Mouse (Mus musculus) cerebral cortex, adult 2 months (tissue): ENCODE measurements around the gene Vstm4.

Experiments
- WGBS: fragments of 180-500 bp; shearing (Covaris S2); methylation state at CpG from one replicate; pipeline ENCODE4 v1.1.7; 2018; 5-methylcytosine and 5-hydroxymethylcytosine counted together

Vstm4 gene

GRCm38 (mm10) chr14:32950312-32951301 lies 94.1 kb downstream of the Vstm4 start:
- WGBS = 66% methylated on average over 20 of the region's 20 CpGs

GRCm38 (mm10) chr14:32956486-32956885 lies 99.9 kb downstream of the Vstm4 start:
- 39% methylated on average over 8 of the region's 8 CpGs for WGBS

GRCm38 (mm10) chr14:32958671-32959070 lies 102.1 kb downstream of the Vstm4 start:
- WGBS = 82% methylated on average over 8 of the region's 8 CpGs

- 47% methylated on average over 5 of the region's 5 CpGs for WGBS
Measured at GRCm38 (mm10) chr14:32960481-32960880, 103.9 kb downstream of the Vstm4 start.

- WGBS = 93% methylated on average over 10 of the region's 10 CpGs
Measured at GRCm38 (mm10) chr14:32964742-32965141, 108.2 kb downstream of the Vstm4 start.

- WGBS = 88% methylated on average over 9 of the region's 9 CpGs
Measured at GRCm38 (mm10) chr14:32970700-32971099, 114.1 kb downstream of the Vstm4 start.

GRCm38 (mm10) chr14:32984176-32984738 lies 127.7 kb downstream of the Vstm4 start:
- 80% methylated on average over 6 of the region's 6 CpGs for WGBS

GRCm38 (mm10) chr14:32986659-32987058 lies 130.1 kb downstream of the Vstm4 start:
- 83% methylated on average over 4 of the region's 4 CpGs for WGBS
